Mouse (Mus musculus) megakaryocyte, embryonic 14.5 days (primary cell): ENCODE measurements around the gene Capn15. TPM values are rescaled to one million over a fixed set of nuclear protein-coding genes. Genes with fewer than 3 reads are reported as not detected.

Source experiments
- H3K27me3 ChIP-seq: replicated peaks from 2 replicates; pipeline ENCODE3; 2012; ENCODE audit warnings: inconsistent platforms
- H3K36me3 ChIP-seq: replicated peaks from 2 replicates; pipeline ENCODE3; 2012; ENCODE audit warnings: low read length, inconsistent platforms, mixed read lengths
- H3K4me1 ChIP-seq: 2 replicates; pipeline ENCODE4 v1.6.1; 2012; ENCODE audit warnings: inconsistent platforms
- H3K4me3 ChIP-seq: replicated peaks from 2 replicates; pipeline ENCODE3; 2012; ENCODE audit warnings: moderate library complexity, mild to moderate bottlenecking, inconsistent platforms
- H3K9me3 ChIP-seq: 2 replicates; pipeline ENCODE4 v1.6.1; 2012; ENCODE audit warnings: inconsistent platforms
- FLI1 ChIP-seq: IDR thresholded peaks from 2 replicates; pipeline ENCODE4 v1.6.1; 2012; ENCODE audit warnings: low read length, inconsistent platforms, mixed read lengths
- GATA1 ChIP-seq: IDR thresholded peaks from 3 replicates; pipeline ENCODE4 v1.6.1; 2012; ENCODE audit warnings: mixed read lengths, low read length, inconsistent platforms, borderline replicate concordance
- polyA plus RNA-seq: library from polyadenylated mRNA; stranded (reverse); fragments of >175 nt; gene quantifications from 2 replicates; pipeline ENCODE4 v1.2.3, GENCODE M21; 2012; ENCODE audit warnings: low replicate concordance; ENCODE audit not compliant: insufficient read depth

Gene Capn15
- polyA plus RNA-seq, 1 experiment: 12.2 TPM

GRCm38 (mm10) chr17:25970448-25970847 lies 15.1 kb downstream of the Capn15 start:
- Histone ChIP-seq H3K4me1 (peaks cover 32% of the 10 kb centered on the region), H3K9me3 (no peaks in the 10 kb centered on the region), H3K27me3 (no peaks in the 10 kb centered on the region), H3K4me3 (peak overlapping the region; percentile 5), H3K36me3 (peaks cover 12% of the 10 kb centered on the region)
- TF ChIP-seq FLI1 (no peak), GATA1 (no peak)

GRCm38 (mm10) chr17:25968176-25968575 lies 17.4 kb downstream of the Capn15 start:
- Histone ChIP-seq H3K4me1 (peaks cover 42% of the 10 kb centered on the region), H3K36me3 (peaks cover 35% of the 10 kb centered on the region), H3K27me3 (no peaks in the 10 kb centered on the region), H3K9me3 (no peaks in the 10 kb centered on the region), H3K4me3 (no peak overlapping the region)
- TF ChIP-seq GATA1 (no peak), FLI1 (no peak)

GRCm38 (mm10) chr17:25967652-25968051 lies 17.9 kb downstream of the Capn15 start:
- peaks cover 42% of the 10 kb centered on the region for H3K4me1 ChIP-seq
- TF ChIP-seq GATA1 (no peak), FLI1 (no peak)
- H3K36me3 ChIP-seq: peaks cover 35% of the 10 kb centered on the region

GRCm38 (mm10) chr17:25964271-25964670 lies 21.3 kb downstream of the Capn15 start:
- Histone ChIP-seq H3K4me1 (peaks cover 46% of the 10 kb centered on the region), H3K36me3 (peaks cover 64% of the 10 kb centered on the region), H3K9me3 (no peaks in the 10 kb centered on the region), H3K27me3 (no peaks in the 10 kb centered on the region), H3K4me3 (no peak overlapping the region)
- no peak for TF ChIP-seq FLI1
- TF ChIP-seq GATA1: no peak

More at GRCm38 (mm10) chr17:25967652-25968051, 17.9 kb downstream of the Capn15 start:
- no peak overlapping the region for H3K4me3 ChIP-seq
- no peaks in the 10 kb centered on the region for H3K9me3 ChIP-seq
- H3K27me3 ChIP-seq: no peaks in the 10 kb centered on the region

GRCm38 (mm10) chr17:25962413-25962905 lies 23.1 kb downstream of the Capn15 start:
- H3K9me3 ChIP-seq: no peaks in the 10 kb centered on the region
- TF ChIP-seq GATA1: no peak
- TF ChIP-seq FLI1: no peak
- peaks cover 3% of the 10 kb centered on the region for H3K27me3 ChIP-seq
- H3K4me1 ChIP-seq: peaks cover 46% of the 10 kb centered on the region
- H3K4me3 ChIP-seq: no peak overlapping the region
- H3K36me3 ChIP-seq: peaks cover 81% of the 10 kb centered on the region

GRCm38 (mm10) chr17:25961566-25961965 lies 24.0 kb downstream of the Capn15 start:
- H3K4me3 ChIP-seq: no peak overlapping the region
- H3K9me3 ChIP-seq: no peaks in the 10 kb centered on the region
- peaks cover 84% of the 10 kb centered on the region for H3K36me3 ChIP-seq
- H3K4me1 ChIP-seq: peaks cover 46% of the 10 kb centered on the region
- TF ChIP-seq FLI1: no peak
- no peak for TF ChIP-seq GATA1
- H3K27me3 ChIP-seq: peaks cover 7% of the 10 kb centered on the region

GRCm38 (mm10) chr17:25959630-25960467 lies 25.7 kb downstream of the Capn15 start:
- Histone ChIP-seq H3K27me3 (peaks cover 14% of the 10 kb centered on the region), H3K4me1 (peaks cover 46% of the 10 kb centered on the region), H3K36me3 (peaks cover 74% of the 10 kb centered on the region), H3K4me3 (peak overlapping the region; percentile 26), H3K9me3 (no peaks in the 10 kb centered on the region)
- TF ChIP-seq GATA1 (no peak), FLI1 (no peak)

- Histone ChIP-seq H3K4me3 (no peak overlapping the region), H3K9me3 (no peaks in the 10 kb centered on the region), H3K27me3 (peaks cover 19% of the 10 kb centered on the region), H3K36me3 (peaks cover 65% of the 10 kb centered on the region), H3K4me1 (peaks cover 43% of the 10 kb centered on the region)
- TF ChIP-seq FLI1 (no peak), GATA1 (no peak)
These were observed 26.7 kb downstream of the Capn15 start for GRCm38 (mm10) chr17:25958771-25959494.

GRCm38 (mm10) chr17:25957586-25958051 lies 28.0 kb downstream of the Capn15 start:
- Histone ChIP-seq H3K4me1 (peaks cover 29% of the 10 kb centered on the region), H3K36me3 (peaks cover 52% of the 10 kb centered on the region), H3K4me3 (no peak overlapping the region), H3K27me3 (peaks cover 31% of the 10 kb centered on the region), H3K9me3 (no peaks in the 10 kb centered on the region)
- no peak for TF ChIP-seq GATA1
- TF ChIP-seq FLI1: no peak
